Comparison of ENCODE assay signal across 18 mouse cellular contexts in genomic region chr15:67235107-67235785, GRCm38 (mm10).
A peak's percentile ranks its signal among the peaks of the same experiment; 100 is the strongest.
DNase-seq lines count a peak whose midpoint lies in the region; ATAC-seq and TF ChIP-seq lines count a peak whose summit lies in the region.
"Had no signal": no experiment of that assay in that cellular context is flagged by ENCODE, and none has a peak within 500 bp of the region (broad histone marks: within the 10 kb centered on the region; RNA-seq: fewer than 3 reads in every experiment).

No protein-coding gene starts in this region.

- peak; percentile 14 for DNase-seq in thymus, postnatal 0 days (ENCODE audit: low spot score)
- no peak for DNase-seq in thymus, adult 2 months
- DNase-seq in frontal cortex, adult 2 months (ENCODE audit: extremely low spot score in 1 of 2, low spot score in 1 of 2): no peak
- no peak for DNase-seq in cerebellum, postnatal 4 days (ENCODE audit: low spot score in 2 of 2)
- no peak for DNase-seq in forebrain, embryonic 10.5 days (ENCODE audit: extremely low spot score, low spot score)
- DNase-seq: cerebellum, adult 18-20 months; gastrocnemius, adult 2 months; kidney, adult 9 months; retina, postnatal 1 day had no signal

- 34% methylated on average over 5 of the region's 5 CpGs for WGBS in thymus, adult 2 months
- 93% methylated on average over 5 of the region's 5 CpGs for WGBS in forebrain, embryonic 10.5 days

- no peak overlapping the region for H3K4me3 ChIP-seq in thymus, adult 2 months (ENCODE audit: control insufficient read depth, insufficient read depth, low read length)
- H3K4me3 ChIP-seq in forebrain, embryonic 10.5 days: no peak overlapping the region
- H3K4me3 ChIP-seq: gastrocnemius, adult 2 months; layer of hippocampus, adult 2 months; limb, embryonic 12.5 days; lung, embryonic 15.5 days; midbrain, embryonic 10.5 days; neural tube, embryonic 15.5 days had no signal

- no peak for TF ChIP-seq CTCF in thymus, adult 2 months (IDR thresholded peaks at IDR 0.05; ENCODE audit: borderline replicate concordance, control insufficient read depth, extremely low read depth, insufficient read depth, low read length, poor library complexity)

- no peak for TF ChIP-seq POLR2A in thymus, adult 2 months (IDR thresholded peaks at IDR 0.05; ENCODE audit: control insufficient read depth, extremely low read depth, insufficient read depth, low read length, poor library complexity)

- H3K27ac ChIP-seq in thymus, adult 2 months (ENCODE audit: control insufficient read depth, insufficient read depth, low read length): no peak overlapping the region
- no peak overlapping the region for H3K27ac ChIP-seq in forebrain, embryonic 10.5 days
- H3K27ac ChIP-seq: gastrocnemius, adult 2 months; layer of hippocampus, adult 2 months; limb, embryonic 12.5 days; lung, embryonic 15.5 days; midbrain, embryonic 10.5 days; neural tube, embryonic 15.5 days had no signal

- ATAC-seq in common myeloid progenitor, adult 5-6 weeks (replicated peaks; ENCODE audit: low read depth, poor library complexity, severe bottlenecking): peak; percentile 91
- ATAC-seq in megakaryocyte, adult 5-6 weeks (ENCODE audit: poor library complexity, severe bottlenecking): peak; percentile 84
- ATAC-seq: inflammation-experienced regulatory T-cells, adult 6 months; Patski had no signal

- no peaks in the 10 kb centered on the region for H3K9me3 ChIP-seq in forebrain, embryonic 10.5 days
- H3K9me3 ChIP-seq: limb, embryonic 12.5 days; lung, embryonic 15.5 days; midbrain, embryonic 10.5 days; neural tube, embryonic 15.5 days had no signal

- peaks cover 7% of the 10 kb centered on the region for H3K4me1 ChIP-seq in thymus, adult 2 months (replicated peaks; ENCODE audit: control insufficient read depth, insufficient read depth, low read length)
- H3K4me1 ChIP-seq in forebrain, embryonic 10.5 days: no peaks in the 10 kb centered on the region
- H3K4me1 ChIP-seq: limb, embryonic 12.5 days; lung, embryonic 15.5 days; midbrain, embryonic 10.5 days; neural tube, embryonic 15.5 days had no signal

- H3K27me3 ChIP-seq in thymus, adult 2 months (ENCODE audit: control insufficient read depth, insufficient read depth, low read length): no peaks in the 10 kb centered on the region
- peaks cover 5% of the 10 kb centered on the region; the same call in 1 of the 2 replicates for H3K27me3 ChIP-seq in forebrain, embryonic 10.5 days (ENCODE audit: poor library complexity, severe bottlenecking)
- H3K27me3 ChIP-seq: limb, embryonic 12.5 days; lung, embryonic 15.5 days; neural tube, embryonic 15.5 days; Patski had no signal

- no peaks in the 10 kb centered on the region for H3K36me3 ChIP-seq in thymus, adult 2 months (ENCODE audit: control insufficient read depth, insufficient read depth, low read length)
- no peaks in the 10 kb centered on the region for H3K36me3 ChIP-seq in forebrain, embryonic 10.5 days (replicated peaks)
- H3K36me3 ChIP-seq: limb, embryonic 12.5 days; lung, embryonic 15.5 days; midbrain, embryonic 10.5 days; neural tube, embryonic 15.5 days had no signal
